Mouse (Mus musculus): ENCODE results near the gene Gm21117.
"Not testable (repeated sequence)": the region's sequence is repeated elsewhere in the genome, so short reads cannot be mapped to it uniquely, and the experiment has no call there.

The Gm21117 gene

DNA sequence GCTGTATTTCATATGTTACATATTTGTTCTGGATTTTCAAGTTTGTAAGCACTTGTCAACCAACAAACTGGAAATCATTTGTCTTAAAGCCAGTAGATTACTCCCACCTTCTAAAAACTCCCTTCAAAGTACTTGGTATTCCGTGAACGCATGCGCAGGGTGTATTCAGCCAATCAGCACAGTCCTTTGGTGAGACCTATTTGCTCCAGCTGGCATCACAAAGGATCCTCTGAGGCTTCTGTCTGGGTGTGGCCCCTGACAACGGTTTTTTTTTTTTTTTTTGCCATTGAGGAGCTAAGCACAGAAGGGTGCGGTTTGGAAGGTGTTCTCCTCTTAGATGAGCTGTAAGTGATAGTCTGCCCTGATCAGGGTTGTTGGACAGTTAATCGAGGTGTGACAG, at the start of gene Gm21117:
Gene Gm21117, plus strand, starts transcription at position 301 of the 400 bp plus-strand sequence.
- not testable (repeated sequence) for DNase-seq (ENCODE audit: extremely low read depth, low read depth)

Data from MEL-GATA-1-ER (cell line).